Mouse (Mus musculus) fat pad, adult 2 months (tissue): ENCODE measurements around the gene Hint2.

ENCODE experiments used
- DNase-seq: peaks from one replicate; pipeline ENCODE4 v3.0.0-alpha.2; 2011; ENCODE audit warnings: low read depth, low spot score; ENCODE audit errors: extremely low read depth

Hint2 gene

DNA sequence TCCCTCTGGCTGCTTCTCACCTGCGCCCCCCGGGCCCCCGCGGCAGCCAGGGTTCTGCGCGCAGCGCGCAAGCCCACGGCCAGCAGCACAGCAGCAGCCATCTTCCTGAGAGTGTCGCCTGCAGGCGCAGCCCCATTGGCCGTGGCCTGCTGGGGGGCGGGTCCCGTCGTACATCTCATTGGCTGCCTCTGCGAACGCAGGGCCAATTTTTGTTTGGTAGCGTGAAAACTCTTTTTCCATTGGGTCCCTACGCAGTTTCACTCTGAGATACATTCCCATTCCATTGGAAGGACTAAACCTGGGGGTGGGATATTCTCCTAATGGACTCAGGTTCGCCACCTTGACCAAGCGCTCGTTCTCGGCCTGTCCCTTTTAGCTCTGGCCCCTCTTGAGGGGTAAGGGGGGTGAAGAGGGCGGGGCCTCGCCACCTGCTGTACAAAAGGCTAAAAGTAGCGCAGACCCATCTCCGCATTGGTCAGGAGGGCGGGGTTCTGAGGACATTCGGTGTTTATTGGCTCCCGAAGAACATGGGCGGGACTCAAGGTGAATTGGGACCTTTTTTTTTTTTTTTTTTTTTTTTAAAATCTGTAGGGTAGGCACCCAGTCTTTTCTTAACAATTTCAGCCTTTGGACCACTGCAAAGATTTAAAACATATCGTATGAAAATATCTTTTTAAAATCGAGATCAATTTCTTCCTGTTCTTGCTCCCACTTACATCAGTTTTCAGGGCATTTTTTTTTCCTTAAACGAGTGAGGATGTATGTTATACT, at the start of gene Hint2:
Gene Hint2, minus strand, starts transcription at position 128 of the 771 bp plus-strand sequence.
- peak; percentile 83 for DNase-seq

DNA sequence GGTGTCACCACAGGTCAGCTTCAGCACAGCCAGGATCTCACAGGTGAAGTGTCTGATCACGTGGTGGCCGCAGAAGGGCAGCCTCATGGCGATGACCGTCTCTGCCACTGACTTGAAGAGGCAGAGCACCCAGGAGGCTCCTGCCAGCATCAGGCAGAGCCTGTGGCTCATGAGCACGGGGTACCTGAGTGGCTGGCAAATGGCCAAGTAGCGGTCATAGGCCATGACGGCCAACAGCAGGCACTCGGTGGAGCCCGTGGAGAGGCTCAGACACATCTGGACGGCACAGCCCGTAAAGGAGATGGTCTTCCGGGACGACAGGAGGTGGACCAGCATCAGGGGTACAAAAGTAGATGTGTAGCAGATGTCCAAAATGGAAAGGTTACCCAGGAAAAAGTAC, 49.7 kb upstream of the Hint2 start:
- no peak for DNase-seq

DNA sequence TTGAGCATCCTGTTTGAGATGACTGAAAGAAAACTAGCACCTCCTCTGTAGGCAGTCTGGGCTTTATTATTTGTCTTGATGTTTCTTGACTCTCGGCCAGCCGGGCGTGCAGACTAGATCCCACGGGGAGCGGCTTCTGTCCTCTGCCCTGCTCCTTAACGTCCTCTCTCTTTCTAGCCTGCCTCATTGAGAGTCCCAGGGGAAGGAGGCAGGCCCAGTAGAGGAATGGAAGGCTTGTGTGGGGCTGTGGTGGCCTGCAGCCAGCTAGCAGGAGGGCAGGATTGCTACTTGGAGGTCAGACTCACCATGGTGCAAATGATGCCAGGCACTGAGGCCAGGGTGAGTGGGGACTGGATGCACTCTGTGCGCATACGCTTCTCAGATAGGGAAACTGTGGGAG, 47.6 kb upstream of the Hint2 start:
- DNase-seq, result no peak

DNA sequence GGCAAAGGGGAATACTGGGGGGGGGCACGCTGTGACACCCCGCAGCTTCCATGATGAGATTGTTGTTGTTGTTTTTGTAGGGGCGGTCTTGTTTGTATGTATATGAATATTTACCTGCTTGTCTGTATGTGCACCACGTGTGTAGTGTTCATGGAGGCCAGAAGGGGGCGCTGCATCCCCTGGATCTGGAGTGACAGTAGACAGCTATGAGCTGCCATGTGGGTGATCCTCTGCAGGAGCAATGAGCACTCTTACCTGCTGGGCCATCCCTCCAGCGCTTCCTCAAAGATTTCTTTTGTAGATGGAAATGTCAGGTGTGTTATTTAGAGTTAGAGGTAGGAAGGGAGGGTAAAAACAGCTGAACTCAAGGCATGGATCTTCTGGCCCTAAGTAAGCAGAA, 47.2 kb upstream of the Hint2 start:
- no peak for DNase-seq

DNA sequence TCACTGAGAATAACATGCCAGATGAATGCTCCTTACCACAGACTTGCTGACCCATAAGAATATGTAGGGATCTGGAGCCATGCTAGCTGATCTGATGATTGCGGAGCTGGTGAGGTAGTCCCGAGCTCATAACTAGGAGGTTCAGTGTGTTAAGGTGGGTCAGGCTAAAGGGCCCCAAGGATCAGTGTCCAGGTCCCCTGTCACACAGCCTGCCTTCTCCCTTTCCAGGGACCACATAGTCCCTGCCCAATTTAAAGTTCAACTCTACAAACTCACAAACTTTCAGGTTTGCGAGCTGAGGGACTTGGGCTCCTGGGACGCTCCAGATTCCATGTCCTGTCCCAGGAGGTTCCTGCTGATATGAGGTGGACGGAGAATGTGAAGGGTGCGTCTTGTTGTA, 44.4 kb upstream of the Hint2 start, which contains the start of gene Olfr70:
Gene Olfr70, minus strand, starts transcription at position 101 of the 400 bp plus-strand sequence.
- DNase-seq, result no peak

DNA sequence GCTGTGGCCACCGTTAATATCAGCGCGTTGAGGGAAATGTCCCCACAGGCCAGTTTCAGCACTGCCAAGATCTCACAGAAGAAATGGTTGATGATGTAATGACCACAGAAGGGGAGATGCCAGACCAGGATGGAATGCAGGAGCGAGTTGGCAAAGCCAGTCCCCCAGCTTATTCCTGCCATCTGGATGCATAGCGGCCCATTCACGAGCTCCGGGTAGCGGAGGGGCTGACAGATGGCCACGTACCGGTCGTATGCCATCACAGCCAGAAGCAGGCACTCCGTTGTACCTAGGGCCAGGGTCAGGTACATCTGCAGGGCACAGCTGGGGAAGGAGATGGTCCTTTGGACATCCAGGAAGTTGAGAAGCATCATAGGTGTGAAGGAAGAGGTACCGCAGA, 40.3 kb upstream of the Hint2 start:
- no peak for DNase-seq

DNA sequence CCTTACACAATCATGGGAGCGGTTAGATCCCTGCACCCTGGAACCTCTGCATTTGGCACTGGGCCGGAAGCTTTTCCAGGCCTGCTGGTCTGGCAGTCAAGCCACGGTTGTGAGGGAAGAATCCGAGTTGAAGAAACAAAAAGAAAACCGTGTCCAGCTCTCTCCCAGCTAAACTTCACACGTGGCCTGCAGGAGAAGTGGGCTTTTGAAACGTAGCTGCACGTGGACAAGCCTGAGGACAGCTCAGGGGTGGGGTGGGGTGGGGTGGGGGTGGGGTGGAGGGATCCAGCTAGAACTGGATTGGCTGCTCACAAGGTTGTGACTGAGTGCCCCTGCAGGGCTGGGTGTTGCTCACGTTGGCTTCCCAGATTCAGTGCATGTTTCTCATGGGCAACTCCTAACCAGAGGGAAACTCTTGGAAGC, 39.0 kb upstream of the Hint2 start:
- DNase-seq, result no peak

DNA sequence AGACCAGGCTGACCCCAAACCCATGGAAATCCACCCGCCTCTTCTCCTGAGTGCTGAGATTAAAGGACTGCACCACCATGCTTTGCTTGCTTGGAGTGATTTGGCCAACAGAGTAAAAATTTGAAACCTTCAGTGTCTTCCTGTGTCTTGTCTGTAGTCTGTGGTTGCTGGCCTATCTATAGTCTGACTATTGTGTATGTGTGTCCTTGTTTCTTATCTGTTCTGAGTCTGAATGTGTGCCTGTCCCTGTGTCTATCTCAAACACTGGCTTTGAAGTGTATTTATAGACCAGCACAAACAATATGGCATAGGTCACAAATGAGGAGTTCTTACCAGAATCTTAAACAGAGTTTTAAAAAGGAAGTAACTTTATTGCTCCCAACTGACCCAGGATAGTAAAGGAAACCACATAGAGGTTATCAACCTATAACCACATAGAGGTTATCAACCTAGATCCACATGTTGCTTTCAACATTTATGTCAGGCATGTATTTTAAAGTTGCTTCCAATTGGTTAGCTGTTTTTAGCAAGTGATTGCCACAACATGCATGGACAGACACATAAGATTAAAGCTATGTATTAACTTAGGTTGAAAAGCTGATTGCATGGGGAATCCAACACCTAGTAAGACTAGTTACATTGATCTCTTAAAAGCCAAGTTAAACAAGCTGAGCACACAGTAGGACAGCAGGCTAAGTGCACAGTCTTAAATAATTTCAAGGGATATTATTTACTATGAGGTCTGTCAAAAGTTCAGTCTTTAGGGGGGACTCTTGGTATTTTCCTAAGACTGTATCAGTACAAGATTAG, 38.4 kb upstream of the Hint2 start:
- DNase-seq, result no peak

DNA sequence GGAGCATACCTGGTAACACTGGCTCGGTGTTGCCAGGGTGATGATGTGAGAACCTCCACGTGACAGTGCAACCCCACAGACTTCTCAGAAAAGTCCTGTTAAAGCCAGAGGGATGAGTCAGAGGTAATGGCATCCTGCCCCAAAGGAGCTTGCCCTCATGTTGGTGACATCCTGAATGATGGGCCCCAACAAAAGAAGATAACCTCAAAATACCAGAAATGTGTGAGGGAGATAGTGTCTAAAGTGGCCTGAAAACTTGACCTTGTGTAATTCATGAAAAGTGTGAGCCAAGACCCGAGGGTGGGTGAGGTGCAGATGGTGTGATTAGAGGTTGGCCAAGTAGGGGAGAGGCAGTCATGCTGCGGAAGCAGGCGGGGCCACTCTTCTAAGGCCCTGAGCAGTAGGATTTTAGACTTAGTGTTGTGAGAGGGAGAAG, 37.6 kb upstream of the Hint2 start:
- DNase-seq, result peak; percentile 54

DNA sequence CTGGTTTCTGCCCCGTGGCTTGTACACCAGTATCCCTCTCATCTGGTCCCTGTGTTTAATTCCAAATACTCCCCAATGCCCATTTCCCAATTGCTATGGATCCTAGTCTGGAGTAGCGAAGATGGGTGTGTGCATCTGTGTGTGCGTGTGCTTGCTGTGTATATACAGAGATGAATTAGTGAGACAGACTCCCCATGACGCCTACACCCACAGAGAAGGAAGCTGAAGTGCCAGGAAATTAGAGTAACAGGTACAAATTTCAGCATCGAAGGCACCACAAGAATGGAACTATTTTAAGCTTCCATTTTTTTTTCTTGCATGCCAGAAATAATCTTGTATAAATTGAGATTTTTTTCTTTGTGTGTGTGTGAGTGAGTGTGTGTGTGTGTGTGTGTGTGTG, 34.8 kb upstream of the Hint2 start:
- DNase-seq, result no peak

DNA sequence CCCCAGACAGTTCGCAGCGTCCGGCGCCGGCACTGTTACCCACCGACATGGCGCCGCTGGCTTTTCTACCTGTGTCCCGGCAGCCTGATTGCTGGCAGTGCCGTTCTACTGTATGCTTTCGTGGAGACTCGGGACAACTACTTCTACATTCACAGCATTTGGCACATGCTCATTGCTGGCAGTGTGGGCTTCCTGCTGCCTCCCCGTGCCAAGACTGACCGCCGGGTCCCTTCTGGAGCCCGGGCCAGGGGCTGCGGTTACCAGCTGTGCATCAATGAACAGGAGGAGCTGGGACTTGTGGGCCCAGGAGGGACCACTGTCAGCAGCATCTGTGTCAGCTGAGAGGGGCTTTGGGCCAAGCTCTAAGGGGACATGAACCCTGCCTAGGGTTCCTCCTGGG, 33.8 kb upstream of the Hint2 start:
- no peak for DNase-seq

DNA sequence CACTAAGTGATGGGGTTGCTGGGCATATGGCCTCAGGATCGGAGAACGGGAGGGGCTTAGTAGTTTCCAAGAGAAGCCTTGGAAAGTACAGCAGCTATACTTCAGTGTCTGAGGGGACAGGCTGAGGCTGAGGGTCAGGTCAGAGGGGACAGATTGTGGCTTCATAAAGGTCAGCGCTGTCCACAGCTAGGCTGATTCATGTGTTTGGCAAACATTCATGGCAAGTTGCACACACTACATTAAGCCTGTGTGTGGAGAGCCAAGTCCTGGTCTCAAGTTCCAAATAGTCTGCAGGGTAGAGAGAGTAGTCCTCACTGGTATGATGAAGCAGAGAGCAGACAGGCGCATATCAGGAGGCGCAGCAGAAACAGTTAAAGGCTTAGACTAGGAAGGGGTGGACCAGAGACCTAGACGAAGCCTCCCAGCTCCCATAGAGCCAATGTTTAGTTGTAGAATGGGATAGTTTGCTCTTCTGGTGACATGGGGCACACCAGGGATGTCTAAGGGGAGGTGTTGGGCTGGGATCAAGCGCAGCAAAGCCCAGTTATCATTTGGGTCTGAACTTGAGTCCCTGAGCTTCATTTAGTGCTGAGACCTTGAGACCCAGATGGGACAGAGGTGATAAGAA, 23.3 kb upstream of the Hint2 start:
- DNase-seq, result no peak

DNA sequence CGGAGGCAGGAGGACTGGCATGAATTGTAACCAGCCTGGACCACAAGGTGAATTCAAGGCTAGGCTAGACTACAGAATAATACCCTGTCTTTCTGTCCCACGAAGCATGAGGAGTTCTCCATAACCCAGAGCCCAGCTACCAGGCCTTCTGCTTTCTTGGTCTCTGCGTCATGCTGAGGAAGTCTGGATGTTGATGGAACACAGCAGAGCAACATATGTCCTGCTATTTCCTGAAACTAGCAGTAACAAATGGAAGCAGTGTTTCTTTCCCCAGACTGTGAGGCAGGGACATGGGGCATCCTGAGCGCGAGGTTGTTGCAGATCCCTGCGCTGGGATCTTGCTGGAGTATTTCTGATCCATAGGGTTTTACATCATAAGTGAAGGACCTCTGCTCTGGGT, 22.3 kb upstream of the Hint2 start:
- DNase-seq, result no peak

DNA sequence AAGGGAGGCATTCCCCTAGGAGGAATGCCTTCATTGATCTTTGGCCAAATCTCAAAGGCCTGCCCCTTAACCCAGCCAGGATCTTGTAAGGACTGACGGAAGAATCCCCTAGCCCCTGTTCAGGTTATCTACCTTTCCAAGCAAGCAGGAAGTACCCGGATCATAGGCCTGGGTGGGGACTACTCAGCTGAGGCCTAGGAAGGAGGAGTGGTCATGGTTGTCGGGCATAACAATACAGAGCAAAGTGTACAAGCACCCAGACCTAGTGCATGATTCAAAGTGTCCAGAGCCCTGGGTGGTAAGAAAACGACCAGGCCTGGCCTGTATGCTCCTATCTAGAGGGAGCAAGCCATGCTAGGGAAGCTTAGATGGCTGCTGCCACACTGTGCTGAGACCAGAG, 19.3 kb upstream of the Hint2 start:
- DNase-seq, result no peak

DNA sequence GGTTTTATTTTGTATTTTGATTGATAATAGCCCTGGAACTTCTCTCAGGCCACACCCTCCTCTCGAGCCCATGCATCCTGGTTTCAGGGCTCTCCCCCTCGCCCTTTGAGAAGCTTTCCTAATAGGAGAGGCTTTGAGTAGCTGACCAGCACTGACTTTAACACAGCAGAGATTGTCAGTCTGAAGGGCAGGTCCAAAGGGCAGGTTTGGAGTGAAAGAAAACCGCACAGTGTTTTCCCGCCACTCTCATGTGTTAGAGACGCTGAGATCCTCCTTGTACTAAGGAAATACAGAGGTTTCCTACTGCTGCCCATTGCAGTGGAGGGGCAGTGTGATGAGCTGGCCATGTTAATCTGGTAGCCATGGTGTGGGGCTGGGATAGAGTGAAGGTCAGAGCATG, 18.7 kb upstream of the Hint2 start:
- no peak for DNase-seq

DNA sequence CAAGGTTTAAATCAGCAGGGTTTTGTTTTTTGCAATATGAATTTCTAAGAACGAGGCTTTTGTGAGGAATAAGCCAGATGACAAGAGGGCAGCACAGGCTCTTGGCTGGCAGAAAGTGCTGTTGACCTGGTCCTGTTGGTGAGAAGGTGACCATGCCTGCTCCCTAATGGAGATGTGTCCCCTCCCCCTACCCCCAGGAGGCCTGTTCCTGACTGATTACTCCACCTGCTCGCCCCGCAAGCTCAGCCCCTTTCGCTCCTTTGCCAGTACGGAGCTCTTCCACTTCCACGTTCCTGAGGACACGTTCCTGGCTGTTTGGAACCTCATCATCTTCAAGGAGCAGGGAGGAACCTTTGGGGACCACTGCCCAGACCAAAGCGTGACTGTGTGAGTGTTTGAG, 17.4 kb upstream of the Hint2 start:
- DNase-seq, result no peak

DNA sequence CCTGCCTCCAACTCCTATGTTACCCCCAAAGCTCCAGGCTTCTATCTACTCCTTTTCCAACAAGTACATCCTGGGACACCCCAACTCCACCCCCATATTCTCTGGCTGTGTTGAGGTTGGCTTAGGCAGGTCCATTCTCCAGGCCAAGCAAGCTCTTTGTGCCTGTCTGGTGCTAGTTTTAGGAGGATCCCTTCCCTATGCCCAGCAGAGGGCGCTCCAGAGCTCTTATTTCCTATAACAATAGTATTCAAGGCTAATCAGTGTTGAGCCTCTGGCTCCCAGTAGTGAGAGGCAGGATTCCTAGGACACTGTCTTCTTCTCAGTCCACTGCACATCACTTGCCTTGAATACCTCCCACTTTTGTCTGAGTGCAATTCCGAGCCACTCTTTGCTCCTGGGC, 15.8 kb upstream of the Hint2 start:
- DNase-seq, result no peak

DNA sequence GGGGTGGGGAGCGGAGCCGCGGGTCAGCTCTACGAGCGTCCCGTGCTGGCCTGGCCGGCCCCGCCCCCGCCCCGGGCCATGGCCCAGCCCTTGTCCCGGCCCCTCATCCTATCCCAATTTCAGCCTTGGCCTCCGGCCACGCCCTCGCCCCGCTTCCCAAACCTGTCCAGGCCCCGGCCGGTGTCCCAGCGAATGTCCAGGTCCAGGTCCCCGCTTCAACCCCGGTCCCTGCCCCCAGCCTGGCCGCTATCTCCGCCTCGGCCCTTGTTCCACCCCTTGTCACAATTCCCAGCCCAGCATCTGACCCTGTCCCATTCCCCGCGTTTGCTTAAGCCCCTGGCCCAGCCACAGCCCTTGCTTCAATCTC, 13.1 kb upstream of the Hint2 start:
- no peak for DNase-seq

DNA sequence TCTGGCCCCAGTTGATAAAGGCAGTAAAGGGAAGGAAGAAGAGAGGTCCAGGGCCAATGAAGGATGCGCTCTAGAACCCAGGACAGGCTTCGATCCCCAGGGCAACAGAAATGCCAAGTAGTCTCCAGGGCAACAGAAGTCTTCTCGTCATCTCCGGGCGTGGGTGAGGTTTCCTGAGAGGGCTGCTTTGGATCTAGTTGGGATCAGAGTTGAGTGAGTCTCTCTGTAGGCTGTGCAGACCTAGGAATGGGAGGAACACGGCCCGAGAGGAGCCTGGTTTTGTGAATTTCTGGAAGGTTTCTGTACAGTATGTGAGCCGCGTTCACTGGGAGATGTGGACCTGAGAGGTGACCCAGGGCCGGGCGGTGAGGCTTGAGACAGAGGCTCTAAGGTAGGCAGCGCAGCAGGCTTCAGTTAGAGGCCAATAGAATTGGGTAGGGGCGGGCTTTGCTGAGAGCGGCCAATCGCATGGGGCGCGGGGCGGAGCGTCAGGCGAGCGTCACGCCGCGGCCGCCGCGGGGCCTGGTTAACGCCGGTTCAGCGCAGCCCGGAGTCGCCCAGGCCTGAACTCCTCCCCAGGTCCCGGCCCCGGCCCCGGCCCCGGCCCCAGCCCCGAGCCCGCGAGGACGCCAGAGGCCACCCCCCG, 12.6 kb upstream of the Hint2 start, which contains the start of the genes Tmem8b and Fam221b:
Gene Tmem8b, plus strand, starts transcription at position 190 of the 646 bp plus-strand sequence.
Gene Fam221b, minus strand, starts transcription at position 364 of the 646 bp plus-strand sequence.
- peak; percentile 16 for DNase-seq

DNA sequence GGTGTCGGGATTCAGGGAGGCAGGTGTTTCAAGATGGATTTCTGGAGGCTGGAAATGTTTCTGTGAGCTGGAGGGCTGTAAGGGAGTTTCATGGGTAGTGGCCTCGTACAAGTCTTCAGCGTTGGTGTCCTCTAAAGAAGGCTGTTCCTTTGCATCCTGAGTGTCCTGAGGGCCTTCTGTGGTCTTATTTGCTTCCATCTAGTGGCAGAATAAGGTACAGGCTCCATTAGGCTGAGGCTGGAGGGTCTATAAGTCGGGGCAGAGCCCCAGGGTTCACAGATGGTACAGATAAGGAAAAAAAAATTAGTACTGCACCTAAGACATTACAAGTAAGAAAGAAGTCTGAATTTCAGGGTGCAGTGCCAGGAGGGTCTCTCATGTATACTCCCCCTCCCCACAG, 10.1 kb upstream of the Hint2 start:
- DNase-seq, result no peak

DNA sequence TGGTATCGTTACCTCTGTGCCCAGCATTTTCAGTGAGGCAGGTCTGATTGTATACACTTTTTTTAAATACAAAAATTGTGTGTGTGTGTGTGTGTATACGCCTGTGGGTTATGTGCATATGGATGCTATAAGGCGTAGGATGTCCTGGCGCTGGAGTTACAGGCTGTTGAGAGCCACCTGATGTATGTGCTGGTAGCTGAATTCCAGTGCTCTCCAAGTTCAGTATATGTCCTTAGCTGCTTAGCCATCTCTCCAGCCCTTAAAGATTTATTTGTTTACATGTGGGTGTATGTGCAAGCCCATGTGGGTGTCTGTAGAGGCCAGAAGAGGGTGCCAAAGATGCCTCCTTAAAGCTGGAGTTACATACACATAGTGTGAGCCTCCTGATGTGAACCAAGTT, 880 bp upstream of the Hint2 start:
- no peak for DNase-seq
